Mouse (Mus musculus): ENCODE results near the gene Myh2.

DNA sequence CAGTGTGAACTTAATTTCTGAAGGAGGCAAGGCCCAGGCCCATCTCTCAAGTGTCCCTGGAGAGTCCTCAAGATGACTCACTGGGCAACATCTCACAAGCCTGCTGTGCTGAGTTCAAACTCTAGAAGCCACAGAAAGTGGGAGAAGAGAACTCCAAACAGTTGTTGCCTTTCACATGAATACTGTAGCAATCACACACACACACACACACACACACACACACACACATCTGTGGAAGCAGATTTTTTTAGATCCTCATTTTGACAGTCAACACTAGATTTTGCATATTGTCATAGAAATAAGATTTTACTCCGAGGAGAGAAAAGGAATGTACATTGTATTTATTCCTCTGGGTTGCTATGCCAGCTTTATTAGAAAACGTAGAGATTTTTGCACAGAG, 20.0 kb downstream of the Myh2 start:
- TF ChIP-seq POLR2A (IDR thresholded peaks at IDR 0.05; ENCODE audit: insufficient read depth, low read depth, low read length) (no peak), CTCF (IDR thresholded peaks at IDR 0.05) (no peak), EP300 (IDR thresholded peaks at IDR 0.05; ENCODE audit: insufficient read depth, low read depth, low read length) (no peak)

Data from heart, adult 2 months (tissue).